Mouse (Mus musculus): Measurements from ENCODE around the gene Elf1.
"Not testable (repeated sequence)": the region's sequence is repeated elsewhere in the genome, so short reads cannot be mapped to it uniquely, and the experiment has no call there.

Elf1 gene

GRCm38 (mm10) chr14:79520612-79521011 lies 39.6 kb downstream of the Elf1 start:
- CTCF ChIA-PET = interaction anchor here (0.8 to 3.3 kb wide), 2 partner anchors 11 to 13 kb away, joined by 3 to 11 read pairs; no protein-coding TSS in a partner anchor

- CTCF ChIA-PET = interaction anchor here (0.8 to 3.3 kb wide), 2 partner anchors 11 to 13 kb away, joined by 3 to 11 read pairs; no protein-coding TSS in a partner anchor
These were observed 40.1 kb downstream of the Elf1 start for GRCm38 (mm10) chr14:79521056-79521455.

GRCm38 (mm10) chr14:79521471-79522117 lies 40.6 kb downstream of the Elf1 start:
- CTCF ChIA-PET = interaction anchor here (0.6 to 3.3 kb wide), 2 partner anchors 10 to 129 kb away, joined by 11 read pairs; no protein-coding TSS in a partner anchor

- CTCF ChIA-PET = interaction anchor here (3.3 kb wide), 1 partner anchor 9 kb away, joined by 11 read pairs; no protein-coding TSS in a partner anchor
These were observed 41.4 kb downstream of the Elf1 start for GRCm38 (mm10) chr14:79522387-79522786.

- CTCF ChIA-PET = not testable (repeated sequence)
These were observed 45.1 kb downstream of the Elf1 start for GRCm38 (mm10) chr14:79526106-79526505.

- CTCF ChIA-PET = interaction anchor here (1.0 to 1.2 kb wide), 2 partner anchors 9 to 26 kb away, joined by 3 read pairs; no protein-coding TSS in a partner anchor
These were observed 46.7 kb downstream of the Elf1 start for GRCm38 (mm10) chr14:79527704-79528103.

GRCm38 (mm10) chr14:79529581-79530554 lies 48.9 kb downstream of the Elf1 start:
- CTCF ChIA-PET = interaction anchor here (0.6 kb wide), 3 partner anchors 9 to 398 kb away, joined by 3 to 5 read pairs (median 3); no protein-coding TSS in a partner anchor

- CTCF ChIA-PET = interaction anchor here (2.3 kb wide), 1 partner anchor 9 kb away, joined by 11 read pairs; no protein-coding TSS in a partner anchor
These were observed 49.8 kb downstream of the Elf1 start for GRCm38 (mm10) chr14:79530761-79531160.

- CTCF ChIA-PET = interaction anchor here (0.6 to 2.3 kb wide), 5 partner anchors 11 to 441 kb away, joined by 3 to 16 read pairs (median 11); no protein-coding TSS in a partner anchor
These were observed 51.2 kb downstream of the Elf1 start for GRCm38 (mm10) chr14:79532036-79532776.

GRCm38 (mm10) chr14:79533350-79533749 lies 52.4 kb downstream of the Elf1 start:
- CTCF ChIA-PET = interaction anchor here (0.5 to 1.0 kb wide), 3 partner anchors 11 to 20 kb away, joined by 3 read pairs; no protein-coding TSS in a partner anchor

GRCm38 (mm10) chr14:79534206-79534605 lies 53.2 kb downstream of the Elf1 start:
- CTCF ChIA-PET = interaction anchor here (1.9 kb wide), 1 partner anchor 16 kb away, joined by 6 read pairs; no protein-coding TSS in a partner anchor

- CTCF ChIA-PET = interaction anchor here (1.9 kb wide), 1 partner anchor 17 kb away, joined by 6 read pairs; no protein-coding TSS in a partner anchor
These were observed 53.7 kb downstream of the Elf1 start for GRCm38 (mm10) chr14:79534656-79535055.

- CTCF ChIA-PET = interaction anchor here (1.9 kb wide), 1 partner anchor 17 kb away, joined by 6 read pairs; no protein-coding TSS in a partner anchor
These were observed 54.3 kb downstream of the Elf1 start for GRCm38 (mm10) chr14:79535318-79535717.

- CTCF ChIA-PET = interaction anchor here (1.0 to 1.9 kb wide), 2 partner anchors 8 to 18 kb away, joined by 3 to 6 read pairs; no protein-coding TSS in a partner anchor
These were observed 55.0 kb downstream of the Elf1 start for GRCm38 (mm10) chr14:79536011-79536410.

GRCm38 (mm10) chr14:79536837-79537236 lies 55.8 kb downstream of the Elf1 start:
- CTCF ChIA-PET = interaction anchor here (1.0 kb wide), 1 partner anchor 9 kb away, joined by 3 read pairs; no protein-coding TSS in a partner anchor

- CTCF ChIA-PET = no interaction called here
These were observed 56.5 kb downstream of the Elf1 start for GRCm38 (mm10) chr14:79537463-79537862.

- CTCF ChIA-PET = interaction anchor here (1.4 kb wide), 1 partner anchor 8 kb away, joined by 3 read pairs; no protein-coding TSS in a partner anchor
These were observed 56.9 kb downstream of the Elf1 start for GRCm38 (mm10) chr14:79537921-79538320.

- CTCF ChIA-PET = interaction anchor here (0.6 to 0.8 kb wide), 3 partner anchors 9 to 191 kb away, joined by 3 to 5 read pairs (median 3); no protein-coding TSS in a partner anchor
These were observed 60.6 kb downstream of the Elf1 start for GRCm38 (mm10) chr14:79541606-79542005.

- CTCF ChIA-PET = interaction anchor here (0.7 kb wide), 1 partner anchor 14 kb away, joined by 3 read pairs; no protein-coding TSS in a partner anchor
These were observed 68.3 kb downstream of the Elf1 start for GRCm38 (mm10) chr14:79549343-79549742.

- CTCF ChIA-PET = interaction anchor here (0.7 kb wide), 1 partner anchor 70 kb away, joined by 3 read pairs; no protein-coding TSS in a partner anchor
These were observed 70.9 kb downstream of the Elf1 start for GRCm38 (mm10) chr14:79551929-79552328.
